Mouse (Mus musculus) lung, adult 2 months (tissue): ENCODE measurements around the gene Gm49325. TPM values are rescaled to one million over a fixed set of nuclear protein-coding genes. Genes with fewer than 3 reads are reported as not detected.

ENCODE experiments used
- DNase-seq: peaks from one replicate; pipeline ENCODE4 v3.0.0; 2022
- H3K4me1 ChIP-seq: fragments of 200-500 bp; 2 replicates; pipeline ENCODE4 v1.6.1; 2011; ENCODE audit warnings: low read length; ENCODE audit not compliant: control insufficient read depth, insufficient read depth
- H3K4me3 ChIP-seq: fragments of 200-500 bp; replicated peaks from 2 replicates; pipeline ENCODE3; 2011; ENCODE audit warnings: low read depth, mild to moderate bottlenecking, control low read depth, low read length; ENCODE audit errors: extremely low read depth
- CTCF ChIP-seq: fragments of 200-500 bp; IDR thresholded peaks from 2 replicates; pipeline ENCODE4 v1.5.1; 2011; ENCODE audit warnings: mild to moderate bottlenecking, low read length, control low read depth; ENCODE audit not compliant: insufficient read depth
- POLR2A ChIP-seq: fragments of 200-500 bp; IDR thresholded peaks from 2 replicates; pipeline ENCODE4 v1.6.1; 2011; ENCODE audit warnings: low read depth, mild to moderate bottlenecking, control low read depth, low read length, borderline replicate concordance; ENCODE audit errors: extremely low read depth
- WGBS: fragments of 180-500 bp; shearing (Covaris S2); methylation state at CpG from one replicate; pipeline ENCODE4 v1.1.7; 2018; 5-methylcytosine and 5-hydroxymethylcytosine counted together
- polyA plus RNA-seq: library from polyadenylated mRNA; depleted of rRNA; stranded (reverse); fragments of >200 nt; gene quantifications from 2 replicates; pipeline ENCODE4 v1.2.3, GENCODE M21; 2012

Gene Gm49325
- polyA plus RNA-seq, 1 experiment: not detected

- WGBS: 33% methylated on average over 5 of the region's 5 CpGs
- DNase-seq: peak; percentile 41
- TF ChIP-seq POLR2A (no peak), CTCF (no peak)
- Histone ChIP-seq H3K4me3 (no peak overlapping the region), H3K4me1 (peaks cover 4% of the 10 kb centered on the region)
Observed at GRCm38 (mm10) chr10:77604958-77605357, 1.0 kb upstream of the Gm49325 start.

- WGBS: 16% methylated on average over 1 of the region's 1 CpGs
- peaks cover 4% of the 10 kb centered on the region for H3K4me1 ChIP-seq
- no peak for TF ChIP-seq POLR2A
- peak; percentile 17; the same call in 1 of the 2 replicates for TF ChIP-seq CTCF
- DNase-seq: peak; percentile 38
- H3K4me3 ChIP-seq: no peak overlapping the region
Observed at GRCm38 (mm10) chr10:77605368-77605767, 629 bp upstream of the Gm49325 start.

- 13% methylated on average over 7 of the region's 7 CpGs for WGBS
- peak overlapping the region; percentile 79 for H3K4me3 ChIP-seq
- DNase-seq: no peak
- no peak for TF ChIP-seq POLR2A
- TF ChIP-seq CTCF: no peak
- H3K4me1 ChIP-seq: peaks cover 4% of the 10 kb centered on the region
Observed at GRCm38 (mm10) chr10:77606855-77607254, 858 bp downstream of the Gm49325 start.

GRCm38 (mm10) chr10:77607441-77607840 is 1.4 kb downstream of the Gm49325 start:
- 41% methylated on average over 5 of the region's 5 CpGs for WGBS
- DNase-seq: no peak
- Histone ChIP-seq H3K4me1 (peaks cover 4% of the 10 kb centered on the region), H3K4me3 (no peak overlapping the region)
- TF ChIP-seq CTCF (no peak), POLR2A (no peak)

GRCm38 (mm10) chr10:77608589-77608988 is 2.6 kb downstream of the Gm49325 start:
- WGBS: 74% methylated on average over 8 of the region's 8 CpGs
- no peak for TF ChIP-seq POLR2A
- TF ChIP-seq CTCF: no peak
- Histone ChIP-seq H3K4me1 (peaks cover 13% of the 10 kb centered on the region), H3K4me3 (no peak overlapping the region)
- no peak for DNase-seq

- no peak for TF ChIP-seq POLR2A
- no peak for TF ChIP-seq CTCF
- Histone ChIP-seq H3K4me3 (no peak overlapping the region), H3K4me1 (peaks cover 16% of the 10 kb centered on the region)
- DNase-seq: no peak
- WGBS: 83% methylated on average over 8 of the region's 8 CpGs
Observed at GRCm38 (mm10) chr10:77610221-77610961, 4.4 kb downstream of the Gm49325 start.

- DNase-seq: peak; percentile 62
- Histone ChIP-seq H3K4me3 (no peak overlapping the region), H3K4me1 (peaks cover 11% of the 10 kb centered on the region)
- 21% methylated on average over 3 of the region's 3 CpGs for WGBS
- TF ChIP-seq POLR2A (peak; percentile 56; the same call in 1 of the 2 replicates), CTCF (no peak)
Observed at GRCm38 (mm10) chr10:77613409-77613808, 7.4 kb downstream of the Gm49325 start.

- DNase-seq: no peak
- WGBS: 87% methylated on average over 8 of the region's 8 CpGs
- TF ChIP-seq POLR2A: no peak
- TF ChIP-seq CTCF: no peak
- H3K4me3 ChIP-seq: no peak overlapping the region
- H3K4me1 ChIP-seq: peaks cover 11% of the 10 kb centered on the region
Observed at GRCm38 (mm10) chr10:77615647-77616046, 9.7 kb downstream of the Gm49325 start.

GRCm38 (mm10) chr10:77616166-77616565 is 10.2 kb downstream of the Gm49325 start:
- TF ChIP-seq POLR2A: no peak
- no peak for TF ChIP-seq CTCF
- Histone ChIP-seq H3K4me3 (no peak overlapping the region), H3K4me1 (peaks cover 11% of the 10 kb centered on the region)
- WGBS: 94% methylated on average over 9 of the region's 9 CpGs
- DNase-seq: no peak

GRCm38 (mm10) chr10:77616926-77617325 is 10.9 kb downstream of the Gm49325 start:
- 94% methylated on average over 7 of the region's 7 CpGs for WGBS
- no peak for DNase-seq
- TF ChIP-seq POLR2A (no peak), CTCF (no peak)
- H3K4me1 ChIP-seq: peaks cover 15% of the 10 kb centered on the region
- H3K4me3 ChIP-seq: no peak overlapping the region

- no peak for DNase-seq
- Histone ChIP-seq H3K4me3 (peak overlapping the region; percentile 72), H3K4me1 (peaks cover 28% of the 10 kb centered on the region)
- TF ChIP-seq POLR2A (no peak), CTCF (no peak)
- WGBS: 63% methylated on average over 8 of the region's 8 CpGs
Observed at GRCm38 (mm10) chr10:77621546-77621945, 15.5 kb downstream of the Gm49325 start.
